Comparison of ENCODE assay signal across 19 mouse cellular contexts in the genomic region with DNA sequence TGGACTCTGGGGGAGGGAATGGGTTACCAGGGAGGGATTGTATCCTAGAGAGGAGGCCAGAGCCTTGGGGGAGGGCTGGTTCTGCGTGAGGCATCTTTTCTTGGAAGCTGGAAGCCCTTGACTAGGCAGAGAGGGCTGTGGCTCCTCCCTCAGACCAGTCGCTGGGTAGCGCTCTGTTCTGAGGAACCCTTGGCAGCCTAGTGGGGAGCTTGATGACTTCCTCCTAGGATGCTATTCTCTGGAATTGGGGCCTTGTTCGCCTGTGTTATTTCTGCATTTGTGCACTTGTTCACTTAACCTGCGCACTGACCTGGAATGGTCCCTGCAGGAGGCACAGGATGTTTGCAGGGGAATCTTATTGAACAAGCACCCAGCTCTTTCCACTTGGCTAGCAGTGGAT.
DNase-seq lines count a peak whose midpoint lies in the region; ATAC-seq lines count a peak whose summit lies in the region.
"Had no signal": no experiment of that assay in that cellular context is flagged by ENCODE, and none has a peak within 500 bp of the region (broad histone marks: within the 10 kb centered on the region; RNA-seq: fewer than 3 reads in every experiment).

No protein-coding gene starts in this region.

- ATAC-seq in forebrain, embryonic 11.5 days (replicated peaks; ENCODE audit: low FRiP score) = peak; percentile 32
- ATAC-seq in forebrain, embryonic 13.5 days = no peak; the same call in 1 of the 2 replicates
- ATAC-seq in midbrain, embryonic 13.5 days = peak; percentile 57
- ATAC-seq in midbrain, embryonic 15.5 days (replicated peaks) = no peak
- ATAC-seq: Patski had no signal

- H3K27me3 ChIP-seq in forebrain, embryonic 11.5 days (ENCODE audit: control insufficient read depth, insufficient read depth, low read length) = no peaks in the 10 kb centered on the region
- no peaks in the 10 kb centered on the region for H3K27me3 ChIP-seq in forebrain, embryonic 13.5 days
- peaks cover 11% of the 10 kb centered on the region for H3K27me3 ChIP-seq in midbrain, embryonic 13.5 days
- H3K27me3 ChIP-seq in midbrain, embryonic 15.5 days (replicated peaks) = no peaks in the 10 kb centered on the region
- H3K27me3 ChIP-seq: heart, embryonic 15.5 days; limb, embryonic 13.5 days; liver, embryonic 15.5 days had no signal

- H3K4me2 ChIP-seq in forebrain, embryonic 11.5 days (ENCODE audit: low read depth, low read length, severe bottlenecking) = no peak overlapping the region
- H3K4me2 ChIP-seq in forebrain, embryonic 13.5 days = no peak overlapping the region
- no peak overlapping the region for H3K4me2 ChIP-seq in midbrain, embryonic 13.5 days (replicated peaks)
- H3K4me2 ChIP-seq in midbrain, embryonic 15.5 days = no peak overlapping the region
- H3K4me2 ChIP-seq: heart, embryonic 15.5 days; hindbrain, embryonic 13.5 days; limb, embryonic 13.5 days; liver, embryonic 15.5 days had no signal

- DNase-seq in forebrain, embryonic 11.5 days (ENCODE audit: low spot score) = no peak
- DNase-seq in cerebellum, adult 9-10 months = peak; percentile 63
- DNase-seq in retina, adult 2 months (ENCODE audit: low read depth, low spot score) = peak; percentile 22
- DNase-seq in spleen, postnatal 4 days (ENCODE audit: low spot score in 2 of 2) = no peak
- DNase-seq in thymus, postnatal 10 days (ENCODE audit: low spot score in 2 of 2) = no peak
- DNase-seq: heart, adult 11 months; kidney, adult 18-20 months; lung, postnatal 10 days; right cerebral cortex, postnatal 14 days had no signal

- H3K27ac ChIP-seq in forebrain, embryonic 11.5 days (ENCODE audit: low read depth, low read length) = no peak overlapping the region
- H3K27ac ChIP-seq in forebrain, embryonic 13.5 days = no peak overlapping the region
- no peak overlapping the region for H3K27ac ChIP-seq in midbrain, embryonic 13.5 days
- no peak overlapping the region for H3K27ac ChIP-seq in midbrain, embryonic 15.5 days
- H3K27ac ChIP-seq: heart, embryonic 15.5 days; hindbrain, embryonic 13.5 days; layer of hippocampus, adult 2 months; limb, embryonic 13.5 days; liver, embryonic 15.5 days had no signal

- no peaks in the 10 kb centered on the region for H3K36me3 ChIP-seq in forebrain, embryonic 11.5 days (ENCODE audit: control insufficient read depth, insufficient read depth, low read length)
- H3K36me3 ChIP-seq in forebrain, embryonic 13.5 days (ENCODE audit: poor library complexity, severe bottlenecking) = no peaks in the 10 kb centered on the region
- H3K36me3 ChIP-seq in midbrain, embryonic 13.5 days = no peaks in the 10 kb centered on the region
- H3K36me3 ChIP-seq in midbrain, embryonic 15.5 days (replicated peaks) = no peaks in the 10 kb centered on the region
- H3K36me3 ChIP-seq: heart, embryonic 15.5 days; hindbrain, embryonic 13.5 days; limb, embryonic 13.5 days; liver, embryonic 15.5 days had no signal

- H3K4me1 ChIP-seq in forebrain, embryonic 11.5 days (replicated peaks; ENCODE audit: control insufficient read depth, insufficient read depth, low read length) = peaks cover 6% of the 10 kb centered on the region; the same call in 1 of the 2 replicates
- peaks cover 27% of the 10 kb centered on the region for H3K4me1 ChIP-seq in forebrain, embryonic 13.5 days
- H3K4me1 ChIP-seq in midbrain, embryonic 13.5 days (replicated peaks) = peaks cover 25% of the 10 kb centered on the region
- 0 out of 2 replicates have a peak, but pooled peaks cover 3% of the 10 kb centered on the region for H3K4me1 ChIP-seq in midbrain, embryonic 15.5 days
- H3K4me1 ChIP-seq: heart, embryonic 15.5 days; limb, embryonic 13.5 days; liver, embryonic 15.5 days had no signal

- H3K9me3 ChIP-seq in forebrain, embryonic 11.5 days (ENCODE audit: control insufficient read depth, low read length) = no peaks in the 10 kb centered on the region
- no peaks in the 10 kb centered on the region for H3K9me3 ChIP-seq in forebrain, embryonic 13.5 days (replicated peaks)
- no peaks in the 10 kb centered on the region for H3K9me3 ChIP-seq in midbrain, embryonic 13.5 days
- no peaks in the 10 kb centered on the region for H3K9me3 ChIP-seq in midbrain, embryonic 15.5 days
- H3K9me3 ChIP-seq: heart, embryonic 15.5 days; hindbrain, embryonic 13.5 days; limb, embryonic 13.5 days; liver, embryonic 15.5 days had no signal

- 27% methylated on average over 5 of the region's 5 CpGs for WGBS in forebrain, embryonic 11.5 days
- WGBS in forebrain, embryonic 13.5 days = 28% methylated on average over 5 of the region's 5 CpGs
- WGBS in midbrain, embryonic 13.5 days = 29% methylated on average over 5 of the region's 5 CpGs
- WGBS in midbrain, embryonic 15.5 days = 30% methylated on average over 5 of the region's 5 CpGs

- H3K9ac ChIP-seq in forebrain, embryonic 11.5 days (ENCODE audit: low read length) = no peak overlapping the region
- no peak overlapping the region for H3K9ac ChIP-seq in forebrain, embryonic 13.5 days
- no peak overlapping the region for H3K9ac ChIP-seq in midbrain, embryonic 13.5 days (replicated peaks)
- no peak overlapping the region for H3K9ac ChIP-seq in midbrain, embryonic 15.5 days
- H3K9ac ChIP-seq: heart, embryonic 15.5 days; hindbrain, embryonic 13.5 days; limb, embryonic 13.5 days; liver, embryonic 15.5 days had no signal

- no peak overlapping the region for H3K4me3 ChIP-seq in forebrain, embryonic 11.5 days (ENCODE audit: low read depth, low read length)
- H3K4me3 ChIP-seq in forebrain, embryonic 13.5 days = no peak overlapping the region
- H3K4me3 ChIP-seq in midbrain, embryonic 13.5 days (replicated peaks) = no peak overlapping the region
- H3K4me3 ChIP-seq in midbrain, embryonic 15.5 days = no peak overlapping the region
- H3K4me3 ChIP-seq: erythroblast, embryonic 14.5 days; heart, embryonic 15.5 days; hindbrain, embryonic 13.5 days; layer of hippocampus, adult 2 months; limb, embryonic 13.5 days; liver, embryonic 15.5 days had no signal

Comparison
In these comparisons a context has a peak if more than half of its experiments do, and no peak if none do; other contexts are left out.
1. ATAC-seq: peak in forebrain, embryonic 11.5 days (single experiment) and midbrain, embryonic 13.5 days (single experiment); none in forebrain, embryonic 13.5 days (single experiment) and midbrain, embryonic 15.5 days (single experiment).
2. DNase-seq: peak in cerebellum, adult 9-10 months (single experiment) and retina, adult 2 months (single experiment); none in forebrain, embryonic 11.5 days (single experiment), spleen, postnatal 4 days (0 of 2) and thymus, postnatal 10 days (0 of 2).